Mouse (Mus musculus) 3T3-L1 (cell line): Measurements from ENCODE around the gene Gprc5c.

Source experiments
- DNase-seq: peaks from one replicate; pipeline ENCODE4 v3.0.0-alpha.2; 2015; ENCODE audit warnings: low read depth, low spot score

The Gprc5c gene

GRCm38 (mm10) chr11:114867361-114868235 lies 16.6 kb downstream of the Gprc5c start:
- DNase-seq, result no peak

- DNase-seq, result no peak
Observed at GRCm38 (mm10) chr11:114868280-114868679, 17.3 kb downstream of the Gprc5c start.

GRCm38 (mm10) chr11:114869787-114870186 lies 18.8 kb downstream of the Gprc5c start:
- no peak for DNase-seq

GRCm38 (mm10) chr11:114871540-114871939 lies 20.6 kb downstream of the Gprc5c start:
- DNase-seq, result no peak

GRCm38 (mm10) chr11:114873022-114873817 lies 22.3 kb downstream of the Gprc5c start:
- DNase-seq, result no peak

GRCm38 (mm10) chr11:114874226-114875145 lies 23.5 kb downstream of the Gprc5c start:
- DNase-seq, result no peak

- DNase-seq, result no peak
Observed at GRCm38 (mm10) chr11:114875301-114875801, 24.4 kb downstream of the Gprc5c start.

GRCm38 (mm10) chr11:114876176-114876575 lies 25.2 kb downstream of the Gprc5c start:
- peak; percentile 27 for DNase-seq

- peak; percentile 17 for DNase-seq
Observed at GRCm38 (mm10) chr11:114876621-114877020, 25.7 kb downstream of the Gprc5c start.

- peak; percentile 68 for DNase-seq
Observed at GRCm38 (mm10) chr11:114877145-114877544, 26.2 kb downstream of the Gprc5c start.

- peak; percentile 28 for DNase-seq
Observed at GRCm38 (mm10) chr11:114879666-114880065, 28.7 kb downstream of the Gprc5c start.

- no peak for DNase-seq
Observed at GRCm38 (mm10) chr11:114880185-114880584, 29.2 kb downstream of the Gprc5c start.

GRCm38 (mm10) chr11:114880589-114880988 lies 29.6 kb downstream of the Gprc5c start:
- DNase-seq, result peak; percentile 53

GRCm38 (mm10) chr11:114883251-114883789 lies 32.4 kb downstream of the Gprc5c start:
- DNase-seq, result no peak

- no peak for DNase-seq
Observed at GRCm38 (mm10) chr11:114884380-114885100, 33.6 kb downstream of the Gprc5c start.

- DNase-seq, result no peak
Observed at GRCm38 (mm10) chr11:114889991-114890518, 39.1 kb downstream of the Gprc5c start, which contains the start of gene Cd300a. Gene Cd300a, plus strand, starts transcription at chr11:114890041.

- no peak for DNase-seq
Observed at GRCm38 (mm10) chr11:114890542-114890941, 39.6 kb downstream of the Gprc5c start.

GRCm38 (mm10) chr11:114896085-114896484 lies 45.1 kb downstream of the Gprc5c start:
- no peak for DNase-seq

GRCm38 (mm10) chr11:114898026-114898425 lies 47.1 kb downstream of the Gprc5c start:
- DNase-seq, result peak; percentile 60

- DNase-seq, result peak; percentile 31
Observed at GRCm38 (mm10) chr11:114903224-114903623, 52.3 kb downstream of the Gprc5c start.
